Mouse (Mus musculus) lung, postnatal 0 days (tissue): ENCODE measurements around the gene Lca5l.

Source experiments
- CTCF ChIP-seq: IDR thresholded peaks from 2 replicates; pipeline ENCODE4 v1.5.1; 2016; ENCODE audit warnings: antibody characterized with exemption, mild to moderate bottlenecking
- EP300 ChIP-seq: IDR thresholded peaks from 2 replicates; pipeline ENCODE4 v1.6.1; 2016; ENCODE audit warnings: antibody characterized with exemption, mild to moderate bottlenecking, control low read depth

DNA sequence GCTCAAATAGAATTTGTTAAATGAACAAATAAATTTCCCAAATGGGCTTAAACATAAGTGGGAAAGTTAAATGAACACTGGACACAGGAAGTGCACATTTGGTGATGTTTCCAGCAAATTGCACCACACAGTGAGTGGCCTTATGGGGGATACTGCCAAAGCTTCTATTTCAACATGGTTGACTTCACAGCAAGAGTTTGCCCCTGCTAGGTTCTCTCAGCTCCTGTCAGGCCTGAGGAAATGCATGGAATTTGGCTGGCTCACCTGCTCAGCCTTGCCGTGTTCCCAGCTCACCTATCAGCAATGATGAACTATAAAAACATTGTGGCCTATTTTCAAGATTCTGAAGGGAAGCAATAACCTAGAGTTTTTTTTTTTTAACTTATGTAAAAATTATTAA, 31.1 kb downstream of the Lca5l start:
- TF ChIP-seq EP300, result no peak
- TF ChIP-seq CTCF, result no peak
